Mouse (Mus musculus) kidney, postnatal 25 days (tissue): Measurements from ENCODE around the gene Atp2b2.
A peak's percentile ranks its signal among the peaks of the same experiment; 100 is the strongest.

Experiments
- DNase-seq, 2 experiments: peaks; one replicate each; pipeline ENCODE4 v3.0.0; 2021; ENCODE audit warnings: mixed read lengths in 2 of 2

Atp2b2 gene

DNA sequence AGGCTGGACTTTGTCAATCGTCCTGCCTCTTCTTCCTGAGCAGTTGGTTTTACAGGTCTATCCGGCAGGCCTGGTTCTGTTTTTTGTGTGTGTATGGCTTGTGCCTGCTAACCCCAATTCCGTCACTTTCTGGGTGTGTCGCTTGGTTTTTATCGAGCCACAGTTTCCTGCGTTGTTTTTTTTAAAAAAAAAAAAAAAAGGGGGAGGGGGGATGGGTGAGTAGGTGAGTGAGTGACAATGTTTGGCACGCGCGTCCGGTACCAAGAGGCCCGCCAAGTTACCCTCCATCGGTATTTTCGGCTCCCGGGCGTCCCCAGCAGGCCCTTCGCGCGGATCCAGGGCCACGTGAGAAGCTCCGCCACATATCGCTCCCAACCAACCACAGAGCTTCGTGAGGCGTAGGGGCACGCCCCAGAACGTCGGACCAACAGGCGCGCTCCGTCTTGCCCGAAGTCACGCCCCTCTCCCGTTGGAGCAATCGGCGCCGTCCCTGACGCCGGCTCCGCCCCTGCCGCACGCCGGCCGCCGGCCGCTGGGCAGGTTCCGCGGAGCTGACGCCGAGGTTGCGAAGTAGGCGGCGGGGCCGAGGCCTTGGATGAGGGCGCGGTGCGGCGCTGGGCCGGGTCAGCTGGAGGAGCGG, 345.7 kb downstream of the Atp2b2 start, which contains the start of gene Tatdn2:
TSS of gene Tatdn2 (plus strand) at position 469 of the 640 bp plus-strand sequence.
- peak; percentile 97 to 100 for DNase-seq

DNA sequence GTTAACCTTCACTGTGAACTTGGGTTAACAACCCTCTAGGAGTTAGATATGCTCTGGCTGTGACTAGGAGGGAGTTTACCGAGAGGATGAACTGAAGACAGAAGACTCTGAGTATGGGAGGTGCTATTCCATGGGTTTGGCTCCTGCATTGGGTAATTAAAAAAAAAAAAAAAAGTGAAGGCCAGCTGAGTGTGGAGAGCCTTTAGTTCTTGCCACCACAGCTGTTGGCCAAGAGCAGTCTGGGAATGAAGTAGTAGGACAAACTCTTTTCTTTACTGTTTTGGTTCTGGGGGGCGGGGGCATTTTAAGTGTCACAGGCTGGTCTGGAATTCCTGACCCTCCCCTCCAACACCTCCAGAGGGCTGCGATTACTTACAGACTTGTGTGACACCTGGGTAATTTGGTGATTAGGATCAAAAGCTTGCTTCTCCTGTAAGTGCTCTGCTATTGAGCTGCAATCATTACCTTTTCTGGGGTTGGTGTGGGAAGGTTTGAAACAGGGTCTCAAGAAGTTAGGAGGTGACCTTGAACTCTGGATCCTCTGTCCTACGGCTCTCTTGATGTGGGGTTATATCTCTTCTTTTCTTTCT, 346.6 kb downstream of the Atp2b2 start:
- DNase-seq = no peak

- no peak for DNase-seq
Observed at GRCm38 (mm10) chr6:113695203-113695602, 347.2 kb downstream of the Atp2b2 start.
